Mouse (Mus musculus): ENCODE measurements at regions not wholly inside any gene's neighbourhood (a gene's known extent, or its start where the extent isn't known, plus 50 kb on each side); places are given as distances from the start of the nearest gene placed in this dataset.

DNA sequence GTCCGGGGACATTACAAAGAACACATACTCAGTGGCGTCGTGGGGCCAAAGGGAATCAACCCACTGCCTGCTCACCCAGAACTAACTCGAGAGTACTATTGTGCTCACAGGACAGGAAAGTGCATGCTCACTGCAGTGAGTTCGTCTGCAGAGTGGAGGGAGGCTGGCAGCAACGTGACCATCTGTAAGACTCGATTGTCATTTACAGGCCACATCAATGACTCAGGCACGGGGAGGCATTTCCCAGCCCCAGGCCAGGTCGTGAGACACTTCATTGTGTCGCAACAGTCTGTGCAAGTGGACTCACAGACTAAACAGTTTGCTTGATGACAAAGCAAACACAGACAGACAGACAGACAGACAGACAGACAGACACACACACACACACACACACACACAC, 61.1 kb upstream of the Adamts16 start:
- no peak for TF ChIP-seq POLR2A (IDR thresholded peaks at IDR 0.05; ENCODE audit: borderline replicate concordance, insufficient read depth, low read length)
- no peak for TF ChIP-seq CTCF (IDR thresholded peaks at IDR 0.05; ENCODE audit: borderline replicate concordance, insufficient read depth, low read depth, low read length)
